Mouse (Mus musculus): ENCODE measurements at regions not wholly inside any gene's neighbourhood (a gene's known extent, or its start where the extent isn't known, plus 50 kb on each side); places are given as distances from the start of the nearest gene placed in this dataset.

DNA sequence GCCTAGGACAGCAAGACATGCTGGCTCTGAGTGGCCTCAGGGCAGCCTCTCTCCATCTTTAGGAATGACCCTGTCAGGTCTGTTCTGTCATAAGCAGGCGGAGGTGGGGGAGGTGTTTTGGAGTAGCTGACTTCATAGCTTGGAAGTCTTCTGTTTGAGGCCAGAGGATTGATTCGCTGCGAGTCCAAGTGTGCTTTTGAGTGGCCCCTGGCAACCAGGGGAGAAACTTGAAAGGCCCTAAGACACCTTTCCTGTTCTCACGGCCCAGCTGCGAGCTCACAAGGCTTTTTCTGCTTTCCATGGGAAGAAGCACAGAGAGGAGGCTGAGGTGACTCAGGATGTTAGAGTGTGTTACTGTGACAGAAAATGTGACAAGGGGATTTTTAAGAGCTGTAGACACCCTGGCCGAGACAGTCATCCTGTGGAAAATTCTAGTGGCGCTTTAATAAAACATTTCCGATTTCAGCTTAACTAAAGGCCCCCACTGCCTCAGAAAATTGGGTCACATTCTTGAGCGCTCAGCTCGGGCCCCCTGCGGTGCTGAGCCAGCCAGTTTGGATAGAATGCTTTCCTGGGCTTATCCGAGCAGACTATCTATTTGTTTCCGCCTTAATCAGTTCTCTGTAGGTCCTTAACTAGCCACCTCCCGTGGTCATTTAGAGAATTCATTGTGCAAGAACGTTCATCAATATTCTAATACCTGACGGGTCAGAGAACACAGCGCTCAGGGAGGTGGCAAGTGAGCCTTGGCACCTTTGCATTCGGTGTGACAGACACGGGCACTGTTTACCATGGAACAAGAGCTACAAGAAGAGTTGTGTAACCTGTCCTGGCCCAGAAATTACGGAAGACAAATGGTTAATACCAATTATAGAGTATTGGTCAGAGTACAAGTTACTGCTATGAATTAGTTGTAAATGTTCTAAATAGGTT is 412.4 kb upstream of the Trpc7 start:
- peaks cover 9% of the 10 kb centered on the region; the same call in 1 of the 2 replicates for H3K9me3 ChIP-seq (replicated peaks; ENCODE audit: control insufficient read depth, low read length)
- 40% methylated on average over 20 of the region's 20 CpGs for WGBS

DNA sequence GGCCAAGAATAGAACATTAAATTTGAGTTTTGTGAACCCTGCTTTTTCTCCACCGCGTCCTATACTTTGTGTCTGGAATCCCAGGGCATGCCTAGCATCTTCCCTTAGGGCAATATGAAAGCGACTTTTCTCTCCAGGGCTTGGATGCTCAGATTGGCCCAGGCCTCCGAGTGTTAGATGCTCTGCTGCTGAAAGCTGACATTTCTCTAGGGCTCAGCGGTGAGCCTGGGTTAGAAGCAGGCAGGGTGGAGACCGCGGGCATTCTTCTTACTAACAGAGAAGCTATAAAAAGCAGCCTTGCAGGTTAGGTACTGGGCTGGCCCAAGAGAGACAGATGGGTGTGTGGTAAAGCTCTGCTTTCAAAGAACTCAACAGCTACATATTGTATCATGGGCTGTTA is 409.8 kb upstream of the Trpc7 start:
- peaks cover 9% of the 10 kb centered on the region; the same call in 1 of the 2 replicates for H3K9me3 ChIP-seq (replicated peaks; ENCODE audit: control insufficient read depth, low read length)
- DNase-seq (ENCODE audit: low spot score) (no peak), ATAC-seq (ENCODE audit: insufficient read depth, low read depth) (no peak)
- no peaks in the 10 kb centered on the region for H3K27me3 ChIP-seq (ENCODE audit: control insufficient read depth, insufficient read depth, low read length)
- 43% methylated on average over 7 of the region's 7 CpGs for WGBS
- H3K36me3 ChIP-seq (replicated peaks; ENCODE audit: control insufficient read depth, insufficient read depth, low read length) = no peaks in the 10 kb centered on the region
- no peak overlapping the region for H3K4me2 ChIP-seq (ENCODE audit: low read depth, low read length)
- no peaks in the 10 kb centered on the region for H3K4me1 ChIP-seq (ENCODE audit: control insufficient read depth, insufficient read depth)
- H3K4me3 ChIP-seq (ENCODE audit: low read depth, low read length) = no peak overlapping the region
- no peak overlapping the region for H3K27ac ChIP-seq (ENCODE audit: low read depth)
- H3K9ac ChIP-seq (replicated peaks; ENCODE audit: low read depth, low read length) = no peak overlapping the region
- TF ChIP-seq EP300 (IDR thresholded peaks at IDR 0.05; ENCODE audit: low read depth) = no peak
- no peak for TF ChIP-seq CTCF (IDR thresholded peaks at IDR 0.05; ENCODE audit: low read depth)

More for the DNA sequence above, 412.4 kb upstream of the Trpc7 start:
- Histone ChIP-seq H3K4me2 (ENCODE audit: low read depth, low read length) (no peak overlapping the region), H3K36me3 (replicated peaks; ENCODE audit: control insufficient read depth, insufficient read depth, low read length) (no peaks in the 10 kb centered on the region), H3K4me1 (ENCODE audit: control insufficient read depth, insufficient read depth) (no peaks in the 10 kb centered on the region), H3K4me3 (ENCODE audit: low read depth, low read length) (no peak overlapping the region), H3K27me3 (ENCODE audit: control insufficient read depth, insufficient read depth, low read length) (no peaks in the 10 kb centered on the region), H3K9ac (replicated peaks; ENCODE audit: low read depth, low read length) (no peak overlapping the region), H3K27ac (ENCODE audit: low read depth) (no peak overlapping the region)
- ATAC-seq (ENCODE audit: insufficient read depth, low read depth) = no peak
- no peak for DNase-seq (ENCODE audit: low spot score)
- TF ChIP-seq EP300 (IDR thresholded peaks at IDR 0.05; ENCODE audit: low read depth) (no peak), CTCF (IDR thresholded peaks at IDR 0.05; ENCODE audit: low read depth) (no peak)

DNA sequence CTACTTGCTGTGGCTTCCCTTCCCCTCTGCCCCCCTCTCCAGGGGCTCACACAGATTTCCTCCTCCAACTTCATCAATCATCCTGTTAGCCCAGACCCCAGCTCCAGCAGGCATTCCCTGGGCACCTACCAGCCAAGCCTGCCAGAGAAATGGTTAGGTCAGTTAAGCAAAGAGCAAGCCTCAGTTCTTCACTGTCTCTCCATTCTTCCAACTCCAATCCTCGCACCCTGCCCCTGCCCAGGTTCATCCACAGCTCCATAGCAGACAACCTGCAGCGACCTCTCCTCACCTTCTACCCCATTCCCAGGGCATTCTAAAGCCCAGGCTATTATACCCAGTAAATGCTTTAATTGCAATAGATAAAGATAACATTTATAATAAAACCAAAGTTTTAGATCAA is 408.0 kb upstream of the Trpc7 start:
- no peaks in the 10 kb centered on the region for H3K36me3 ChIP-seq (replicated peaks; ENCODE audit: control insufficient read depth, insufficient read depth, low read length)
- H3K27me3 ChIP-seq (ENCODE audit: control insufficient read depth, insufficient read depth, low read length) = no peaks in the 10 kb centered on the region
- TF ChIP-seq CTCF (IDR thresholded peaks at IDR 0.05; ENCODE audit: low read depth) (no peak), EP300 (IDR thresholded peaks at IDR 0.05; ENCODE audit: low read depth) (no peak)
- H3K4me1 ChIP-seq (ENCODE audit: control insufficient read depth, insufficient read depth) = no peaks in the 10 kb centered on the region
- H3K9me3 ChIP-seq (replicated peaks; ENCODE audit: control insufficient read depth, low read length) = peaks cover 5% of the 10 kb centered on the region; the same call in 1 of the 2 replicates
- DNase-seq (ENCODE audit: low spot score) = no peak
- H3K9ac ChIP-seq (replicated peaks; ENCODE audit: low read depth, low read length) = no peak overlapping the region
- H3K4me2 ChIP-seq (ENCODE audit: low read depth, low read length) = no peak overlapping the region
- WGBS = 77% methylated on average over 2 of the region's 2 CpGs
- H3K4me3 ChIP-seq (ENCODE audit: low read depth, low read length) = no peak overlapping the region
- ATAC-seq (ENCODE audit: insufficient read depth, low read depth) = no peak
- H3K27ac ChIP-seq (ENCODE audit: low read depth) = no peak overlapping the region

DNA sequence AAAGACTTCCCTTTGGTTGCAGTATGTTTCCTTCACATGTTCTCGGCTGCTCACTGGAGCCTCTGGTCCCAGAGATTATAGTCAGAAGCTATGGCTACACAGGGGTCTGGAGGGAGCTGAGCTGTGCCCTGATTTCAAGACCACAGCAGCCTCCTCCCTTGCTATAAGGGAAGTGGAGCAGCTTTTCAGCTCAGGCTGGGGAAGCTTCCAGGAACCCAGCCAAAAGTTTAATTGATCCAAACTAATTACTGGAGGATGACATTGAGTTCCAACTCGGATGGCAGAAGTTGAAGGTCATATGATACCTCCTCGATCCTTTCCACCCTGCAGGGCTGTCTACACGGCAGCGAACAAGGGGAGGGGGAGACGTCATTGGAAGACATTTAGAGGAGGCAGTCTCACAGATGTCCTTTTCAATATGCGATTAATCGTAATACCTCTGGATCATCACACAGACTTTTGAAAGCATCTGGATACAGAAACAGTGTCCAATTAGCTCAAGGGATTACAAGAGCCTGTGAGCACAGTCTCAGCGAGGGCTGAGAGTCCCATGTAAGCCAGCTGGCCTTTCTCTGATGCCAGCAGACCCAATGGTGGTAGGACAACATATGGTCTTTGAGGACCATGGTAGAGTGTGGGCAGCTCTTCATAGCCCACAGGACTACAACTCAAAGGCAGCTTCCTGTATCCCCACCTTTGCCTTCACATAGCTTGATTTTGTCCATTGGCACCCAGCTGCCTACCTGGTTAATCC is 396.1 kb upstream of the Trpc7 start:
- Histone ChIP-seq H3K4me2 (ENCODE audit: low read depth, low read length) (no peak overlapping the region), H3K36me3 (replicated peaks; ENCODE audit: control insufficient read depth, insufficient read depth, low read length) (no peaks in the 10 kb centered on the region), H3K27ac (ENCODE audit: low read depth) (no peak overlapping the region), H3K4me3 (ENCODE audit: low read depth, low read length) (no peak overlapping the region), H3K27me3 (ENCODE audit: control insufficient read depth, insufficient read depth, low read length) (no peaks in the 10 kb centered on the region), H3K9me3 (replicated peaks; ENCODE audit: control insufficient read depth, low read length) (no peaks in the 10 kb centered on the region), H3K4me1 (ENCODE audit: control insufficient read depth, insufficient read depth) (no peaks in the 10 kb centered on the region), H3K9ac (replicated peaks; ENCODE audit: low read depth, low read length) (no peak overlapping the region)
- 78% methylated on average over 9 of the region's 9 CpGs for WGBS
- ATAC-seq (ENCODE audit: insufficient read depth, low read depth) (no peak), DNase-seq (ENCODE audit: low spot score) (no peak)
- TF ChIP-seq CTCF (IDR thresholded peaks at IDR 0.05; ENCODE audit: low read depth) (no peak), EP300 (IDR thresholded peaks at IDR 0.05; ENCODE audit: low read depth) (no peak)

DNA sequence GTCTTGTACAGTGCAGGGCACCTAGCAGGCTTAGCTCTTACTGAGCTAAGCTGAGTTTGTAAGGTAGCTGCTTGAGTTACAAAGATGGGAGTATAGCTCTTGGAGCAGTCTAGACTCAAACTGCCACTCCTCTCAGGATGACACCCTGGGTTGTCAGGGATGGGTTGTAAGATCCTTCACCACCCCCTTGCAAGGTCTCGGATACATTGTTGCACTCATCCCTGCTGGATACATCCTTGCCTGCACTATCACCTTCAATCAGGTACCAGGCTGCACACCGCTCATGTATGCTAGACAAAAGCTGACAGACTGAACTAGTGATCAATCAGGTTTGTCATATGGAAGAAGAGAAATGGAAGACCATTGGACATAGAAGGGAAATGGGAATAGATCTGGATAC is 390.4 kb upstream of the Trpc7 start:
- no peak for ATAC-seq (ENCODE audit: insufficient read depth, low read depth)

More for the DNA sequence above, 390.4 kb upstream of the Trpc7 start:
- Histone ChIP-seq H3K27me3 (ENCODE audit: control insufficient read depth, insufficient read depth, low read length) (peaks cover 5% of the 10 kb centered on the region; the same call in 1 of the 2 replicates), H3K4me1 (ENCODE audit: control insufficient read depth, insufficient read depth) (no peaks in the 10 kb centered on the region), H3K9ac (replicated peaks; ENCODE audit: low read depth, low read length) (no peak overlapping the region), H3K9me3 (replicated peaks; ENCODE audit: control insufficient read depth, low read length) (no peaks in the 10 kb centered on the region), H3K4me2 (ENCODE audit: low read depth, low read length) (no peak overlapping the region), H3K36me3 (replicated peaks; ENCODE audit: control insufficient read depth, insufficient read depth, low read length) (no peaks in the 10 kb centered on the region), H3K4me3 (ENCODE audit: low read depth, low read length) (no peak overlapping the region), H3K27ac (ENCODE audit: low read depth) (no peak overlapping the region)
- 87% methylated on average over 2 of the region's 2 CpGs for WGBS
- no peak for DNase-seq (ENCODE audit: low spot score)
- no peak for TF ChIP-seq CTCF (IDR thresholded peaks at IDR 0.05; ENCODE audit: low read depth)
- TF ChIP-seq EP300 (IDR thresholded peaks at IDR 0.05; ENCODE audit: low read depth) = no peak
